In genomic region chr15:27916204-27916603, GRCm38 (mm10) we compare ENCODE assay signal across 23 mouse cellular contexts.
DNase-seq lines count a peak whose midpoint lies in the region; ATAC-seq and TF ChIP-seq lines count a peak whose summit lies in the region.
"Had no signal": no experiment of that assay in that cellular context is flagged by ENCODE, and none has a peak within 500 bp of the region (broad histone marks: within the 10 kb centered on the region; RNA-seq: fewer than 3 reads in every experiment).

No protein-coding gene starts in this region.

- no peaks in the 10 kb centered on the region for H3K9me3 ChIP-seq in intestine, postnatal 0 days (ENCODE audit: control insufficient read depth)
- H3K9me3 ChIP-seq in intestine, embryonic 16.5 days (ENCODE audit: control insufficient read depth, low read length), result no peaks in the 10 kb centered on the region
- no peaks in the 10 kb centered on the region for H3K9me3 ChIP-seq in lung, embryonic 14.5 days (ENCODE audit: low read depth, low read length)
- H3K9me3 ChIP-seq: heart, embryonic 10.5 days; hindbrain, embryonic 13.5 days; intestine, embryonic 15.5 days; megakaryocyte, embryonic 14.5 days; midbrain, embryonic 15.5 days; stomach, embryonic 15.5 days had no signal

- peaks cover 26% of the 10 kb centered on the region for H3K4me1 ChIP-seq in cerebellum, adult 2 months (ENCODE audit: control insufficient read depth, insufficient read depth, low read length)
- no peaks in the 10 kb centered on the region for H3K4me1 ChIP-seq in intestine, postnatal 0 days (replicated peaks; ENCODE audit: control insufficient read depth, insufficient read depth, low read length)
- no peaks in the 10 kb centered on the region for H3K4me1 ChIP-seq in intestine, embryonic 16.5 days (ENCODE audit: control insufficient read depth, insufficient read depth, low read length)
- H3K4me1 ChIP-seq in lung, embryonic 14.5 days (ENCODE audit: insufficient read depth), result no peaks in the 10 kb centered on the region
- peaks cover 13% of the 10 kb centered on the region for H3K4me1 ChIP-seq in embryonic fibroblast, embryonic 13.5 days (ENCODE audit: control insufficient read depth, insufficient read depth, low read length)
- H3K4me1 ChIP-seq: intestine, embryonic 15.5 days had no signal

- DNase-seq in cerebellum, adult 2 months, result no peak
- DNase-seq in cerebellum, adult 8-10 months, result no peak
- no peak for DNase-seq in lung, embryonic 14.5 days
- no peak for DNase-seq in lung, postnatal 4 days
- no peak for DNase-seq in yolk sac, embryonic 10.5 days (ENCODE audit: low spot score)
- DNase-seq: adrenal gland, adult 8-10 months; cerebellum, adult 11-12 months; gastrocnemius, postnatal 36 days; heart, postnatal 10 days; left cerebral cortex, postnatal 4 days; right cerebral cortex, postnatal 25 days; thymus, adult 2 months had no signal

- no peak overlapping the region for H3K4me3 ChIP-seq in cerebellum, adult 2 months (replicated peaks; ENCODE audit: insufficient read depth, low read depth, low read length)
- H3K4me3 ChIP-seq in intestine, postnatal 0 days (ENCODE audit: low read depth, low read length), result no peak overlapping the region
- no peak overlapping the region for H3K4me3 ChIP-seq in intestine, embryonic 16.5 days (ENCODE audit: low read length)
- no peak overlapping the region for H3K4me3 ChIP-seq in lung, embryonic 14.5 days (ENCODE audit: low read depth, low read length)
- H3K4me3 ChIP-seq in embryonic fibroblast, embryonic 13.5 days (ENCODE audit: insufficient read depth, low read length), result no peak overlapping the region
- H3K4me3 ChIP-seq: erythroblast, embryonic 14.5 days; heart, embryonic 10.5 days; hindbrain, embryonic 13.5 days; intestine, embryonic 15.5 days; megakaryocyte, embryonic 14.5 days; midbrain, embryonic 15.5 days; stomach, embryonic 15.5 days had no signal

- 44% methylated on average over 4 of the region's 4 CpGs for WGBS in cerebellum, adult 2 months
- WGBS in intestine, postnatal 0 days, result 69% methylated on average over 4 of the region's 4 CpGs
- 58% methylated on average over 4 of the region's 4 CpGs for WGBS in intestine, embryonic 16.5 days
- WGBS in lung, embryonic 14.5 days, result 52% methylated on average over 4 of the region's 4 CpGs

- no peak overlapping the region for H3K27ac ChIP-seq in cerebellum, adult 2 months (ENCODE audit: insufficient read depth, low read length)
- H3K27ac ChIP-seq in intestine, postnatal 0 days (ENCODE audit: low read depth, low read length), result no peak overlapping the region
- no peak overlapping the region for H3K27ac ChIP-seq in intestine, embryonic 16.5 days (ENCODE audit: low read length)
- no peak overlapping the region for H3K27ac ChIP-seq in lung, embryonic 14.5 days (ENCODE audit: low read depth)
- H3K27ac ChIP-seq in embryonic fibroblast, embryonic 13.5 days (ENCODE audit: insufficient read depth, low read length), result no peak overlapping the region
- H3K27ac ChIP-seq: heart, embryonic 10.5 days; hindbrain, embryonic 13.5 days; intestine, embryonic 15.5 days; midbrain, embryonic 15.5 days; stomach, embryonic 15.5 days had no signal

- peak; percentile 59; the same call in 1 of the 2 replicates for TF ChIP-seq CTCF in cerebellum, adult 2 months (IDR thresholded peaks at IDR 0.05; ENCODE audit: borderline replicate concordance, insufficient read depth, low read depth, low read length)
- TF ChIP-seq CTCF in intestine, postnatal 0 days (IDR thresholded peaks at IDR 0.05; ENCODE audit: low read depth), result peak; percentile 52
- peak; percentile 41 for TF ChIP-seq CTCF in lung, embryonic 14.5 days (IDR thresholded peaks at IDR 0.05; ENCODE audit: low read depth)
- peak; percentile 33; the same call in 1 of the 2 replicates for TF ChIP-seq CTCF in embryonic fibroblast, embryonic 13.5 days (IDR thresholded peaks at IDR 0.05; ENCODE audit: borderline replicate concordance, insufficient read depth, low read length)

- H3K36me3 ChIP-seq in intestine, postnatal 0 days (ENCODE audit: control insufficient read depth, insufficient read depth), result peaks cover 8% of the 10 kb centered on the region; the same call in 1 of the 2 replicates
- 0 out of 2 replicates have a peak, but pooled peaks cover 2% of the 10 kb centered on the region for H3K36me3 ChIP-seq in intestine, embryonic 16.5 days (ENCODE audit: control insufficient read depth, insufficient read depth, low read length)
- H3K36me3 ChIP-seq in lung, embryonic 14.5 days (ENCODE audit: insufficient read depth), result peaks cover 6% of the 10 kb centered on the region; the same call in 1 of the 2 replicates
- H3K36me3 ChIP-seq: midbrain, embryonic 15.5 days had no signal

- ATAC-seq in intestine, postnatal 0 days, result no peak
- no peak for ATAC-seq in intestine, embryonic 16.5 days
- ATAC-seq in lung, embryonic 14.5 days (ENCODE audit: insufficient read depth), result no peak
- ATAC-seq: forebrain, embryonic 14.5 days; intestine, embryonic 15.5 days; midbrain, embryonic 15.5 days had no signal

- no peak for TF ChIP-seq POLR2A in cerebellum, adult 2 months (IDR thresholded peaks at IDR 0.05; ENCODE audit: borderline replicate concordance, insufficient read depth, low read length)
- no peak for TF ChIP-seq POLR2A in embryonic fibroblast, embryonic 13.5 days (IDR thresholded peaks at IDR 0.05; ENCODE audit: low read depth, low read length)

- H3K9ac ChIP-seq in intestine, postnatal 0 days (ENCODE audit: low read depth, low read length), result no peak overlapping the region
- H3K9ac ChIP-seq in intestine, embryonic 16.5 days (ENCODE audit: low read depth, low read length), result no peak overlapping the region
- no peak overlapping the region for H3K9ac ChIP-seq in lung, embryonic 14.5 days
- H3K9ac ChIP-seq: hindbrain, embryonic 13.5 days; intestine, embryonic 15.5 days; midbrain, embryonic 15.5 days; stomach, embryonic 15.5 days had no signal

- H3K4me2 ChIP-seq in intestine, postnatal 0 days (replicated peaks; ENCODE audit: low read depth), result no peak overlapping the region
- no peak overlapping the region for H3K4me2 ChIP-seq in intestine, embryonic 16.5 days (ENCODE audit: low read depth, low read length)
- H3K4me2 ChIP-seq in lung, embryonic 14.5 days, result no peak overlapping the region
- H3K4me2 ChIP-seq: hindbrain, embryonic 13.5 days; intestine, embryonic 15.5 days; midbrain, embryonic 15.5 days; stomach, embryonic 15.5 days had no signal

- H3K27me3 ChIP-seq in cerebellum, adult 2 months (ENCODE audit: control insufficient read depth, insufficient read depth, low read length), result no peaks in the 10 kb centered on the region
- no peaks in the 10 kb centered on the region for H3K27me3 ChIP-seq in intestine, postnatal 0 days (replicated peaks; ENCODE audit: control insufficient read depth, insufficient read depth, low read length)
- no peaks in the 10 kb centered on the region for H3K27me3 ChIP-seq in intestine, embryonic 16.5 days (replicated peaks; ENCODE audit: control insufficient read depth, insufficient read depth, low read length)
- no peaks in the 10 kb centered on the region for H3K27me3 ChIP-seq in lung, embryonic 14.5 days (ENCODE audit: insufficient read depth, low read length)
- H3K27me3 ChIP-seq: hindbrain, embryonic 13.5 days; intestine, embryonic 15.5 days; midbrain, embryonic 15.5 days; stomach, embryonic 15.5 days had no signal
